Mouse (Mus musculus): Measurements from ENCODE around the gene Slc10a1.

DNA sequence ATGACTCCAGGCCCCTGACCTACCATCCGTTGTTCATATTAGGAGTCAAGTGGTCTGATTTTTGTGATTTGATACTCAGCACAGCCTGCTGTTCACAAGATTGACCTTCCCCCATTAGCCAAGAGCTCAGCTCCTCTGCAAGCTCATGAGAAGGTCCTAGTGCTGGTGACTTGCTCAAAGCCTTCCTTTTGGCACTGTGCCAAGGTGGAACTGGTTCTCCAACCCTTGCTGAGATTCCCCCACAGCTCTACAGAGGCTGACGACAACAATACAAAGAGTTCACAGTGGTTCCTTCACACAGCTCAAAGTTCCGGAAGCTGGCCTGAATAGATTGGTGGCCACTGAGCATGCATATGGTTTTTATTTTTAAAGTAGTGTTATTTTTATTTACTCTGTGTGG, 44.3 kb downstream of the Slc10a1 start:
- TF ChIP-seq POLR2A (IDR thresholded peaks at IDR 0.05; ENCODE audit: extremely low read depth, insufficient read depth, low read length), result no peak
- TF ChIP-seq CTCF (IDR thresholded peaks at IDR 0.05; ENCODE audit: low read depth, low read length), result no peak

All from liver, adult 2 months (tissue).